Mouse (Mus musculus): ENCODE measurements around the gene Cend1. TPM values are rescaled to one million over a fixed set of nuclear protein-coding genes. Genes with fewer than 3 reads are reported as not detected.

Gene Cend1
- polyA plus RNA-seq, 1 experiment, result 2.2 TPM

DNA sequence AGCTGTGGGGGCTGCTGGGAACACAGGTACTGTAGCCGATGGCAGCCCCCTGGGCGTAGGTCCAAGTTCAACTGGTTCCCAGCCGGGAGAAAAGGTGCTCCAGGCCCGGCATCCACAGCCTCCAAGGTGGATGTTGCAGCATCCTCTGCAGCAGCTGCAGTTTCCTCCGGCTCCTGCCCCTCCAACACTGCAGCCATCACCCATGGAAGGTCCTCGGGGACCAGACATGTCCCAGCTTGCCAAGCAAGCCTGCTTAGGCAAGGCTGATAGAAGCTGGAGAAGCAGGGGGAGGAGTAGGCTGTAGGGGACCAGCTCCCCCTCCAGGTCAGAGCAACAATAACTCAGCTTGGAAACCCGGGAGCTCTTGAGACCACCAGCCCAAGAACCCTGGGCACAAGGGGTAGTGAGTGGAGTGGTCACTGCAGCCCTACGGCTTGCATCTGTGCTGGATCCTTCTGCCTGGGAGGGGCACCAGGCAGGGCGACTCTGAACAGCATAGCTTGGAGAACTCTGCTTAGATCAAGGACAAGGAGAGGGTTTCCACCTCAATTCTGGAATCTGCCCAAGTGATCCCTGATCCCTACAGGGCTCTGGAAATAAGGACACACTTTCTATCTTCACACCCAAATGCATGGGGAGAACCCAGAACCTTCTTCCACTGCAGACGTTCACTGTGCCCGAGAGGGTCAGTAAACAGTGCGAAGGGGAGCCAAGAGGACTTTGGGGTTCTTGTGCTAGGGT is 14.0 kb upstream of the Cend1 start:
- peak overlapping the region; percentile 64 for H3K27ac ChIP-seq (ENCODE audit: insufficient read depth, low read length)
- TF ChIP-seq EP300 (IDR thresholded peaks at IDR 0.05; ENCODE audit: insufficient read depth, low read depth, low read length) (peak; percentile 41; the same call in 1 of the 2 replicates), POLR2A (IDR thresholded peaks at IDR 0.05; ENCODE audit: insufficient read depth, low read length) (no peak), CTCF (IDR thresholded peaks at IDR 0.05; ENCODE audit: low read depth, low read length) (peak; percentile 56)
- H3K9me3 ChIP-seq (replicated peaks; ENCODE audit: control insufficient read depth, insufficient read depth, low read length, poor library complexity, severe bottlenecking), result no peaks in the 10 kb centered on the region
- H3K4me3 ChIP-seq (ENCODE audit: low read depth, low read length), result peak overlapping the region; percentile 93
- no peaks in the 10 kb centered on the region for H3K27me3 ChIP-seq (ENCODE audit: control insufficient read depth, insufficient read depth, low read length, poor library complexity, severe bottlenecking)
- peaks cover 37% of the 10 kb centered on the region for H3K36me3 ChIP-seq (ENCODE audit: control insufficient read depth, insufficient read depth, low read length, poor library complexity, severe bottlenecking)
- peak overlapping the region; percentile 90 for H3K9ac ChIP-seq (ENCODE audit: low read depth, poor library complexity, severe bottlenecking)
- no peaks in the 10 kb centered on the region for H3K4me1 ChIP-seq (ENCODE audit: control insufficient read depth, insufficient read depth, low read length)

- Histone ChIP-seq H3K9ac (ENCODE audit: low read depth, poor library complexity, severe bottlenecking) (peak overlapping the region; percentile 90), H3K36me3 (ENCODE audit: control insufficient read depth, insufficient read depth, low read length, poor library complexity, severe bottlenecking) (peaks cover 36% of the 10 kb centered on the region), H3K4me1 (ENCODE audit: control insufficient read depth, insufficient read depth, low read length) (no peaks in the 10 kb centered on the region), H3K9me3 (replicated peaks; ENCODE audit: control insufficient read depth, insufficient read depth, low read length, poor library complexity, severe bottlenecking) (no peaks in the 10 kb centered on the region), H3K27me3 (ENCODE audit: control insufficient read depth, insufficient read depth, low read length, poor library complexity, severe bottlenecking) (no peaks in the 10 kb centered on the region), H3K27ac (ENCODE audit: insufficient read depth, low read length) (no peak overlapping the region), H3K4me3 (ENCODE audit: low read depth, low read length) (peak overlapping the region; percentile 93)
- TF ChIP-seq EP300 (IDR thresholded peaks at IDR 0.05; ENCODE audit: insufficient read depth, low read depth, low read length) (no peak), CTCF (IDR thresholded peaks at IDR 0.05; ENCODE audit: low read depth, low read length) (no peak), POLR2A (IDR thresholded peaks at IDR 0.05; ENCODE audit: insufficient read depth, low read length) (no peak)
Measured at GRCm38 (mm10) chr7:141442199-141442598, 12.9 kb upstream of the Cend1 start.

DNA sequence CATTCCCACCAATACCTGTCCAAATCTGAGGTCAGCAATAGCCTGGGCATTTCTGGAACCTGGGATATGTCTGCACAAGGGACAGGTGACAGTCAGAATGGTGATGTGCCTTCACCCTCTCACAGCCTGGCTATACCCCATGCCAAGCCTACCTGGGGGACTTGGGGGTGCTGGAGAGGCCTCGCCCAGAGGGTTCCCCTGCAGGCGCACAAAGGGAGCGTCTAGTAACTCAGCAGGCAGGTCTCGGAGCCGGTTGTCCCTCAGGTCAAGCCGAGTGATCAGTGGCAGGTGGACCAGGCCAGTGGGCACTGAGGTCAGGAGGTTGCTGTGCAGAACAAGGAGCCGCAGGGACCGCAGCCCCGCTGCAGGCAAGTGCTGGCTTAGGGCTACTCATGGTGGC is 12.2 kb upstream of the Cend1 start:
- Histone ChIP-seq H3K27ac (ENCODE audit: insufficient read depth, low read length) (no peak overlapping the region), H3K4me1 (ENCODE audit: control insufficient read depth, insufficient read depth, low read length) (no peaks in the 10 kb centered on the region), H3K4me3 (ENCODE audit: low read depth, low read length) (no peak overlapping the region), H3K36me3 (ENCODE audit: control insufficient read depth, insufficient read depth, low read length, poor library complexity, severe bottlenecking) (peaks cover 36% of the 10 kb centered on the region), H3K9me3 (replicated peaks; ENCODE audit: control insufficient read depth, insufficient read depth, low read length, poor library complexity, severe bottlenecking) (no peaks in the 10 kb centered on the region), H3K9ac (ENCODE audit: low read depth, poor library complexity, severe bottlenecking) (no peak overlapping the region), H3K27me3 (ENCODE audit: control insufficient read depth, insufficient read depth, low read length, poor library complexity, severe bottlenecking) (no peaks in the 10 kb centered on the region)
- TF ChIP-seq EP300 (IDR thresholded peaks at IDR 0.05; ENCODE audit: insufficient read depth, low read depth, low read length) (no peak), CTCF (IDR thresholded peaks at IDR 0.05; ENCODE audit: low read depth, low read length) (no peak), POLR2A (IDR thresholded peaks at IDR 0.05; ENCODE audit: insufficient read depth, low read length) (no peak)

DNA sequence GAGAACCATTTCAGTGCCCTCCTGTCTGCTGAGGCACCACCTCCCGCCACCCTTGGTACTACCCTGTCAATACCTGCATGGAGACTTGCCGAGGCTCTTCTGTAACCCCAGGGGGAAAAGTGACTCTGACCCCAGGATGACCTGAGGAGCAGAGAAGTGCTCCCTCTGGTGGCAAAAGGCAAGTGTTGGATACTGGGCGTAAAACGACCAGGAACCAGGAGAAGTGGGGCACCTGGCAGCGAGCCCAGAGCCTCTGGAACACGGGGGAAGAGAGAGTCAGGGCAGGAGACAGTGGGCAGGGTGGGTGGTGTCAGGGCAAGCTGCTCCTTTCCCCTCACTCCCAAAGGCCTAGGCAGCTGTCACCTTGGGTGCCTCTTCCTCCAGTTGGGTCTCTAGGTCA is 11.3 kb upstream of the Cend1 start:
- Histone ChIP-seq H3K27ac (ENCODE audit: insufficient read depth, low read length) (no peak overlapping the region), H3K4me3 (ENCODE audit: low read depth, low read length) (no peak overlapping the region), H3K36me3 (ENCODE audit: control insufficient read depth, insufficient read depth, low read length, poor library complexity, severe bottlenecking) (peaks cover 36% of the 10 kb centered on the region), H3K9me3 (replicated peaks; ENCODE audit: control insufficient read depth, insufficient read depth, low read length, poor library complexity, severe bottlenecking) (no peaks in the 10 kb centered on the region), H3K27me3 (ENCODE audit: control insufficient read depth, insufficient read depth, low read length, poor library complexity, severe bottlenecking) (no peaks in the 10 kb centered on the region), H3K4me1 (ENCODE audit: control insufficient read depth, insufficient read depth, low read length) (peaks cover 2% of the 10 kb centered on the region), H3K9ac (ENCODE audit: low read depth, poor library complexity, severe bottlenecking) (no peak overlapping the region)
- TF ChIP-seq POLR2A (IDR thresholded peaks at IDR 0.05; ENCODE audit: insufficient read depth, low read length) (no peak), CTCF (IDR thresholded peaks at IDR 0.05; ENCODE audit: low read depth, low read length) (peak; percentile 79), EP300 (IDR thresholded peaks at IDR 0.05; ENCODE audit: insufficient read depth, low read depth, low read length) (no peak)

GRCm38 (mm10) chr7:141439811-141440210 is 10.5 kb upstream of the Cend1 start:
- peaks cover 2% of the 10 kb centered on the region for H3K4me1 ChIP-seq (ENCODE audit: control insufficient read depth, insufficient read depth, low read length)
- no peak overlapping the region for H3K27ac ChIP-seq (ENCODE audit: insufficient read depth, low read length)
- no peaks in the 10 kb centered on the region for H3K9me3 ChIP-seq (replicated peaks; ENCODE audit: control insufficient read depth, insufficient read depth, low read length, poor library complexity, severe bottlenecking)
- TF ChIP-seq EP300 (IDR thresholded peaks at IDR 0.05; ENCODE audit: insufficient read depth, low read depth, low read length), result no peak
- no peak for TF ChIP-seq POLR2A (IDR thresholded peaks at IDR 0.05; ENCODE audit: insufficient read depth, low read length)
- no peak for TF ChIP-seq CTCF (IDR thresholded peaks at IDR 0.05; ENCODE audit: low read depth, low read length)
- H3K36me3 ChIP-seq (ENCODE audit: control insufficient read depth, insufficient read depth, low read length, poor library complexity, severe bottlenecking), result peaks cover 36% of the 10 kb centered on the region
- H3K9ac ChIP-seq (ENCODE audit: low read depth, poor library complexity, severe bottlenecking), result no peak overlapping the region
- H3K27me3 ChIP-seq (ENCODE audit: control insufficient read depth, insufficient read depth, low read length, poor library complexity, severe bottlenecking), result no peaks in the 10 kb centered on the region
- H3K4me3 ChIP-seq (ENCODE audit: low read depth, low read length), result no peak overlapping the region

GRCm38 (mm10) chr7:141439140-141439679 is 9.9 kb upstream of the Cend1 start:
- no peak overlapping the region for H3K9ac ChIP-seq (ENCODE audit: low read depth, poor library complexity, severe bottlenecking)
- TF ChIP-seq CTCF (IDR thresholded peaks at IDR 0.05; ENCODE audit: low read depth, low read length) (no peak), POLR2A (IDR thresholded peaks at IDR 0.05; ENCODE audit: insufficient read depth, low read length) (no peak), EP300 (IDR thresholded peaks at IDR 0.05; ENCODE audit: insufficient read depth, low read depth, low read length) (no peak)
- H3K4me1 ChIP-seq (ENCODE audit: control insufficient read depth, insufficient read depth, low read length), result peaks cover 2% of the 10 kb centered on the region
- peaks cover 36% of the 10 kb centered on the region for H3K36me3 ChIP-seq (ENCODE audit: control insufficient read depth, insufficient read depth, low read length, poor library complexity, severe bottlenecking)
- no peaks in the 10 kb centered on the region for H3K9me3 ChIP-seq (replicated peaks; ENCODE audit: control insufficient read depth, insufficient read depth, low read length, poor library complexity, severe bottlenecking)
- H3K27me3 ChIP-seq (ENCODE audit: control insufficient read depth, insufficient read depth, low read length, poor library complexity, severe bottlenecking), result no peaks in the 10 kb centered on the region
- H3K4me3 ChIP-seq (ENCODE audit: low read depth, low read length), result no peak overlapping the region
- no peak overlapping the region for H3K27ac ChIP-seq (ENCODE audit: insufficient read depth, low read length)

Measured in ES-Bruce4 (cell line).